ENCODE assay signal across 14 mouse cellular contexts in genomic region chr15:99526681-99527080, GRCm38 (mm10). TPM values are rescaled to one million over a fixed set of nuclear protein-coding genes. Genes with fewer than 3 reads are reported as not detected.
DNase-seq lines count a peak whose midpoint lies in the region; ATAC-seq lines count a peak whose summit lies in the region.
"Had no signal": no experiment of that assay in that cellular context is flagged by ENCODE, and none has a peak within 500 bp of the region (broad histone marks: within the 10 kb centered on the region; RNA-seq: fewer than 3 reads in every experiment).

No protein-coding gene starts in this region.

- DNase-seq in frontal cortex, postnatal 10 days (ENCODE audit: low spot score in 2 of 2), result no peak
- peak; percentile 67 to 73 for DNase-seq in cerebellum, adult 18-20 months
- peak; percentile 55 for DNase-seq in lung, postnatal 25 days (ENCODE audit: low spot score)
- DNase-seq in embryonic facial prominence, embryonic 10.5 days (ENCODE audit: low spot score), result no peak
- DNase-seq in adrenal gland, postnatal 36 days, result no peak
- DNase-seq in ovary, postnatal 36 days (ENCODE audit: low spot score), result no peak
- DNase-seq: gastrocnemius, postnatal 36 days; kidney, postnatal 4 days had no signal

- no peaks in the 10 kb centered on the region; the same call in 1 of the 2 replicates for H3K36me3 ChIP-seq in hindbrain, embryonic 16.5 days (ENCODE audit: control insufficient read depth, insufficient read depth, low read length)
- no peaks in the 10 kb centered on the region for H3K36me3 ChIP-seq in embryonic facial prominence, embryonic 10.5 days (replicated peaks)
- H3K36me3 ChIP-seq: embryonic facial prominence, embryonic 13.5 days; stomach, embryonic 15.5 days had no signal

- no peaks in the 10 kb centered on the region for H3K27me3 ChIP-seq in hindbrain, embryonic 16.5 days (replicated peaks; ENCODE audit: control insufficient read depth, insufficient read depth, low read length)
- peaks cover 74% of the 10 kb centered on the region for H3K27me3 ChIP-seq in embryonic facial prominence, embryonic 10.5 days (replicated peaks; ENCODE audit: low read depth, poor library complexity, severe bottlenecking)

- H3K4me1 ChIP-seq in hindbrain, embryonic 16.5 days (ENCODE audit: control insufficient read depth, insufficient read depth, low read depth, low read length), result peaks cover 20% of the 10 kb centered on the region
- H3K4me1 ChIP-seq in embryonic facial prominence, embryonic 10.5 days, result peaks cover 21% of the 10 kb centered on the region

- H3K27ac ChIP-seq in hindbrain, embryonic 16.5 days (ENCODE audit: low read depth, low read length), result no peak overlapping the region; the same call in 1 of the 2 replicates
- H3K27ac ChIP-seq in embryonic facial prominence, embryonic 10.5 days (replicated peaks), result no peak overlapping the region
- H3K27ac ChIP-seq: embryonic facial prominence, embryonic 13.5 days; liver, embryonic 14.5 days; stomach, embryonic 15.5 days had no signal

- H3K4me3 ChIP-seq in hindbrain, embryonic 16.5 days (ENCODE audit: low read length), result peak overlapping the region; percentile 42
- no peak overlapping the region for H3K4me3 ChIP-seq in embryonic facial prominence, embryonic 10.5 days
- H3K4me3 ChIP-seq: embryonic facial prominence, embryonic 13.5 days; stomach, embryonic 15.5 days had no signal

- 58% methylated on average over 2 of the region's 2 CpGs for WGBS in hindbrain, embryonic 16.5 days
- WGBS in embryonic facial prominence, embryonic 10.5 days, result 60% methylated on average over 2 of the region's 2 CpGs

- H3K4me2 ChIP-seq in hindbrain, embryonic 16.5 days (ENCODE audit: low read length), result peak overlapping the region; percentile 62
- H3K4me2 ChIP-seq: embryonic facial prominence, embryonic 13.5 days; stomach, embryonic 15.5 days had no signal

- peak; percentile 28; the same call in 1 of the 2 replicates for ATAC-seq in frontal cortex, adult (ENCODE audit: low TSS enrichment)
- ATAC-seq in hindbrain, embryonic 16.5 days, result no peak

- H3K9me3 ChIP-seq in hindbrain, embryonic 16.5 days (ENCODE audit: control insufficient read depth, low read length), result no peaks in the 10 kb centered on the region
- H3K9me3 ChIP-seq in embryonic facial prominence, embryonic 10.5 days, result no peaks in the 10 kb centered on the region
- H3K9me3 ChIP-seq: embryonic facial prominence, embryonic 13.5 days; stomach, embryonic 15.5 days had no signal

- 0 out of 2 replicates have a peak overlapping the region, but pooled peaks have one; percentile 7 for H3K9ac ChIP-seq in hindbrain, embryonic 16.5 days (ENCODE audit: low read depth, low read length)
- H3K9ac ChIP-seq: embryonic facial prominence, embryonic 13.5 days; liver, embryonic 14.5 days; stomach, embryonic 15.5 days had no signal

RNA-seq across cellular contexts. Expression of gene Faim2, which starts 1.3 kb away (rescaled TPM):
- polyA plus RNA-seq in hindbrain, embryonic 16.5 days (2015; fragmentation: Nextera tagmentation; extraction: Ambion mirVana), result 58.2 and 66.8 TPM in 2 replicates
- polyA plus RNA-seq in embryonic facial prominence, embryonic 10.5 days (2016; fragmentation: Nextera tagmentation; extraction: Ambion mirVana), result 0.45 and 0.74 TPM in 2 replicates
- total RNA-seq in adrenal gland, postnatal 36 days (2021), result 10 to 100 TPM; 17.8 to 23.5 TPM
- total RNA-seq: neutrophil, adult 5-6 weeks had no signal
- polyA plus RNA-seq: liver, embryonic 14.5 days had no signal

RNA-seq across cellular contexts. Expression of gene Bcdin3d, which starts 52.2 kb away (rescaled TPM):
- polyA plus RNA-seq in hindbrain, embryonic 16.5 days (2015; fragmentation: Nextera tagmentation; extraction: Ambion mirVana), result 16.8 and 17.7 TPM in 2 replicates
- 16.0 and 16.7 TPM in 2 replicates for polyA plus RNA-seq in embryonic facial prominence, embryonic 10.5 days (2016; fragmentation: Nextera tagmentation; extraction: Ambion mirVana)
- total RNA-seq in adrenal gland, postnatal 36 days (2021), result 1 to 10 TPM; 5.3 to 6.6 TPM

RNA-seq across cellular contexts. Expression of gene Aqp2, which starts 52.2 kb away (rescaled TPM):
- 0.11 TPM in 1 of 2 replicates, not detected in the other for polyA plus RNA-seq in hindbrain, embryonic 16.5 days (2015; fragmentation: Nextera tagmentation; extraction: Ambion mirVana)
- polyA plus RNA-seq in embryonic facial prominence, embryonic 10.5 days (2016; fragmentation: Nextera tagmentation; extraction: Ambion mirVana), result not detected in 2 replicates
- total RNA-seq in adrenal gland, postnatal 36 days (2021), result 1 to 10 TPM in 1 of 2 experiments, under 1 TPM in 1; 0.82 to 5.0 TPM
- total RNA-seq: gastrocnemius, postnatal 36 days; neutrophil, adult 5-6 weeks had no signal
- polyA plus RNA-seq: embryonic facial prominence, embryonic 13.5 days; liver, embryonic 14.5 days; stomach, embryonic 15.5 days had no signal

Comparison
In these comparisons a context has a peak if more than half of its experiments do, and no peak if none do; other contexts are left out.
1. DNase-seq: peak in cerebellum, adult 18-20 months (2 of 2) and lung, postnatal 25 days (single experiment); none in frontal cortex, postnatal 10 days (0 of 2), embryonic facial prominence, embryonic 10.5 days (single experiment), adrenal gland, postnatal 36 days (0 of 2) and ovary, postnatal 36 days (single experiment).
2. RNA of gene Faim2, which starts 1.3 kb away (polyA plus RNA-seq): 58.2 to 66.8 TPM in hindbrain, embryonic 16.5 days; 0.45 to 0.74 TPM in embryonic facial prominence, embryonic 10.5 days; every median in the first group is over 10 times any median in the second.